Mouse (Mus musculus) 3T3-L1 (cell line): ENCODE data around the gene Gpank1.

Source experiments
- DNase-seq: peaks from one replicate; pipeline ENCODE4 v3.0.0-alpha.2; 2015; ENCODE audit warnings: low read depth, low spot score

Gpank1 gene

GRCm38 (mm10) chr17:35158850-35159593, 37.8 kb downstream of the Gpank1 start:
- DNase-seq: no peak

DNA sequence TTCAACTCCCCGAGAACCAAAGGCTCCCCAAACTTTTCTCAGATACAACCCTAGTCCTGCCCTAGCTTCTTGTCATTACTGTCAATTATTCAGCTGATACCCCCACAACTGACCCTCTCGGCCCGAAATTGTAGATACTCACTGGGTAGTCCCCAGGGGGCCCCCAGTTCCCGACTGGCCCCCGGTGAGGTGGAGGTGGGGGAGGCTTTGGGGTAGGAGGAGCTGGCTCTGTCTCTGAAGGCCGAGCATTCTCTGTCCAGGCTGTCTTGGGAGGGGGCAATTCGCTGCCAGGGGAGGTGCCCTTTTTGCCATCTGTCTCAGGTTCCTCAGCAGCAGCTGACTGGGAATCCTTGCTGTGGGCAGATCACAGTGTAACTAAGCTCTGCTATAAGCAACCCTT, 38.4 kb downstream of the Gpank1 start:
- DNase-seq: no peak

GRCm38 (mm10) chr17:35161421-35161820, 40.2 kb downstream of the Gpank1 start:
- no peak for DNase-seq

- DNase-seq: no peak
Measured at GRCm38 (mm10) chr17:35162121-35162520, 40.9 kb downstream of the Gpank1 start.

DNA sequence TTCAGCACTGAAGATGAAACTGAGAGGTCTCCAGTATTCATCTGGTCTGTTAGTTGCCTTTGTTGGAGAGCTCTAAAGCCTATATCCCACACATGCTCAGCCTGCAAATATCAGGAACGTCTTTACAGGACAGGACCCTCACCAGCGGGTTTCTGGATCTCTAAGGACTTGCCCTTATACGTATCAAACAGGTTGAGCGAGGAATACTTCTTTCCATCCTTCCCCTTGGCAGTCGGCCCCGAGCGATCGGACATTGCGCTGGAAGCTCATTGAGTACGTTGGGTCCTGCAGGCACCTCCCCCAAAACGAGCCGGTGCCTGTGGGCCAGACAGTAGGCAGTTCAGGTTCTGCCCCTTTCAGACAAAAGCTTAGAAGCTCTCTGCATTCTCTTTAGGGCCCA, 41.5 kb downstream of the Gpank1 start:
- peak; percentile 46 for DNase-seq

DNA sequence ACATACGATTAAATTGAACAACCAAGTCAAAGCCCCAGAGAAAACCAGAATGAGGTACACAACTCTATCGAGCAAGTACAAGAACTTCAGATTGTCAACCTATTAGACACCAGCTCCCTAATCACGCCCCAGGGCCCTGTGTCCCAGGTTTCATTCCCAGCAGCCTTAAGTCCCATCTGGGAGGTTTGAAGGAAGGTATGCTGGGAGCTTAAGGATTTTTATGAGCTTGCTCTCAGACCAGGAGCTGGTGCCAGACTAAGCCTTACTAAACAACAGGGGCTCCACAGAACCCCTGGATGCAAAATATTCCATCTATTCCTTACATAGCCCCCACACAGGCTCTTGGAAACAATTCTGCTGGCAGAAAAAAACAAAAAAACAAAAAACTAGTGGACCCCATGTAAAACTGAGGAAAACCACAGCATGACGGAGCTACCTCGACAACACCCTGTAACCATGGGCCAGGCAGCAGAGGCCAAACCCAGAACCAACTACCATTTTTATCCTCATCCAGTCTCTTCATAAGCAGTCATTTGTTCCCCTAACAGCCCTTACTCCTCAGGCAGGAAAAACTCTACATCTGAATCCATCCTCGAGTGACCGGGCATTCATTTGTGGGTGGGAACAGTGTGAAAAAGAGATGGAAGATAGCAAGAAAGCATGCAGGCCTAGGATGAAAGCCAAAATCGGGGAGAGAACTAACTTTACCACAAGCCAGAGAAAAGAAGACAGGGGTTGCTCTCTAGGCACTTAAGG, 42.2 kb downstream of the Gpank1 start:
- peak; percentile 49 for DNase-seq

DNA sequence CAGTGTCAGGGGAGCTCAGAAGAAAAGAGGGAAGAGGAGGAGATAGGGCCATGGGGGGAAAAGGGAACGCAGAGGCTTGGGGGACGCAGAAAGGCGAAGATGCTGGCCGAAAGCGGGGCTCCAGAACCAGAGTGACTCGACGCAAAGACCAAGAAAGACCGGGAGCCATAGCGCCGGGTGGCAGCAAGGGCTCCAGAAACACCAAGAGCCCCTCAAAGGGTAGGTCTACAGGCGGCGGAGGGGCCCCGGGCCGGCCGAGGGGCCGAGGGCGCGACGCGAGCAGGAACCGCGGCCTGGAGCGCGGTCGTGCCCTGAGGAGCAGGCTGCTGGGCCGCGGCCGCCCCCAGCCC, 42.9 kb downstream of the Gpank1 start:
- peak; percentile 19 for DNase-seq

- DNase-seq: peak; percentile 100
Measured at GRCm38 (mm10) chr17:35164568-35165450, 43.6 kb downstream of the Gpank1 start, which contains the start of gene Prrc2a. Gene Prrc2a, minus strand, starts transcription at chr17:35164897.

DNA sequence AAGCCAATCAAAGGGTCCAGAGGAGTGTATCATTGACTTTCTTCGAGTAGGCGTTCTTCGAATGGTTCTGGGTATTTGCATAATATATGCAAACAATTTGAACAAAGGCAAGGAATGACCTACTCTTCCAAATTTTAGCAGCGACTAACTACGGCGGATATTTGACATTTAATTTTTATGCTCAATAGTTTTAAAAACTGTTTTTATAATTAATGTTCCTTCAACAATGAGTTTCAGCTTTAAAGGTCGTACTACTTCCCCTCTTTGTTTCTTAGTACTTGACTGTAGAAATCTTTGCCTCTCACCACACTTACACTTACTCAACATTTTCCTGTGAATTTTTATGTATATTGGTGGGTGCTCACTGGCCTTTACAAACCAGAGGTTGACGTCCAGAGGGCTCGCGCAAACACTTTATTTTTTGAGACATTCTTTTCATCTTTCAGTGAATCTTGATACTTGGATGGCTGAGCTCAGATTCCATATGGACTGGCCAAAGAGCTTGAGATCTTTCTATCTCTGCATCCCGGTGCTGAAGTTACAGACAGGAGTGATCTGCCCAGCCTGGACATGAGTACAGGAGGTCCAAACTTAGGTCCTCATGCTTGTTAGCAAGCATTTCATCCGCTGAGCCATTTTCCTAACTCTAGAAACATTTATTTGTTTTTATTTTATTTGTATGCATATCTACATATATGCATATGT, 44.3 kb downstream of the Gpank1 start:
- peak; percentile 35 for DNase-seq

DNA sequence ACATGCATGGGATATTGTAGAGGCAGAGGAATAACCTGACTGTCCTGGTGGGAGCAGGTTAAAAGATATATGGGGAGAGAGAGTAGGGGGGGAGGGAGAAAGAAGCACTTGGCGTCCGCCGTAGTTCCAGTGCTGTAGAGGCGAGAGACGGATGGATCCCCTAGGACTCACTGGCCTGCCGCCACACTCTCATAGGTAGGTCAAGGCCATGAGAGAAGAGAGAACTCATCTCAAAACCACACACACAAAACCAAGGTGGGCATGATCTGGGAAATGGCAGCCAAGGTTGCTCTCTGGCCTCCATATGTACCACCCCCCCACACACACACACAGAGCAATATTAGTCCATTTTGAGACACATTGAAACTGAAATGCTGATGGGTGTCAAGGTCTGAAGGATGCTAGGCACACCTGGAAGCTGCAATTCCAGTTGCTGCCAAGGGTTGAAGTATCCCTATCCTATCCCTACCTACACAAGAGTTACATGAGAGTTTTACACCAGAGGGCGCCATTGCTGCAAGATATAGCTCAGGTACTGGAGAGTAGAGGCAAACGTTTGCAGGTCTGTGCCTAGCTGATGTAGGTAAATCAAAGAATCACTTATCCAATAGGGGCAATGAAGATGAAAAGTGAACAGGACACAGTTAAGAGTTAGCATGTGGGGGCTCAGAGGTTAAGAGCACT, 45.2 kb downstream of the Gpank1 start:
- peak; percentile 88 for DNase-seq

DNA sequence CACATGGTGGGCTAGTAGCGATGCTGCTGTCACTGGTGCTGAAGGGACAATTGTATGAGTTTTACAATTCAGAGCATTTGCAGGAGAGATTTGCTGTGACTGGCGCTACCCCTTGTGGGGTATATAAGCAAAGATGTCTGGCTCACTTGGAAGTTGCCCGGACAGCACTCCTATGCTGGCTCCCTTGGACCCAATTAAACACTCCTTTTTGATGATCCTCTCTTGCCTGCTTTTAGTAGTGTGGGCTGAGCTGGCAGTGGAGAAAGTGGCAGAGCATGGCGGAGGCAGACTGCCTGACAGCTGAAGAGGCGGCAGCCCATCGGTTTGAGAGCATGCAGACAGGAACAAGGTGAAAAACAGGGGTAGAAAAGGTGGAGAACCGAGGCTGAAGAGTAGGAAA, 46.5 kb downstream of the Gpank1 start:
- DNase-seq: no peak

DNA sequence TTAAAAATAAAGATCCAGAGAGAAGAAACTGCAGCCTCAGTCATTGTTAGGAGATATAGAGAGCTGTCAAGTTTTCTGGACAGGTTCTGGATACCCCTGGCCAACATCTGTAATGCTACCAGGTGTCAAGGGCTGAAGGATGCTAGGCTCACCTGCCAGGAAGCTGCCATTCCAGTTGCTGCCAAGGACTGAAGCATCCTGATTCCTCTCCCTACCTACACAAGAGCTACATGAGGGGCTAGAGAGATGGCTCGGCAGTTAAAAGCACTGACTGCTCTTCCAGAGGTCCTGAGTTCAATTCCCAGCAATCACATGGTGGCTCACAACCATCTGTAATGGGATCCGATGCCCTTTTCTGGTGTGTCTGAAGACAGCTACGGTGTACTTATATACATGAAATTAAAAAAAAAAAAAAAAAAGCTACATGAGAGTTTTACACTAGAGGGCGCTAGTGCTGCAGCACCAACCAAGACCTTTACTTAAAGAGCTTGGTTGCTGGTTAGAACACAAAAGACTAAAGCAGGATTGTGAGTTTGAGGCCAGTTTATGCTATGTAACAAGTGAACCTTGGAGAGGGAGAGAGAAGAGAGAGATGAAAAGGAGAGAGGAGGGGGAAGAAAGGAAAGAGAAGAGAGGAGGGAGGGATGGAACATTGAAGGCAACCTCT, 47.4 kb downstream of the Gpank1 start:
- peak; percentile 83 for DNase-seq

DNA sequence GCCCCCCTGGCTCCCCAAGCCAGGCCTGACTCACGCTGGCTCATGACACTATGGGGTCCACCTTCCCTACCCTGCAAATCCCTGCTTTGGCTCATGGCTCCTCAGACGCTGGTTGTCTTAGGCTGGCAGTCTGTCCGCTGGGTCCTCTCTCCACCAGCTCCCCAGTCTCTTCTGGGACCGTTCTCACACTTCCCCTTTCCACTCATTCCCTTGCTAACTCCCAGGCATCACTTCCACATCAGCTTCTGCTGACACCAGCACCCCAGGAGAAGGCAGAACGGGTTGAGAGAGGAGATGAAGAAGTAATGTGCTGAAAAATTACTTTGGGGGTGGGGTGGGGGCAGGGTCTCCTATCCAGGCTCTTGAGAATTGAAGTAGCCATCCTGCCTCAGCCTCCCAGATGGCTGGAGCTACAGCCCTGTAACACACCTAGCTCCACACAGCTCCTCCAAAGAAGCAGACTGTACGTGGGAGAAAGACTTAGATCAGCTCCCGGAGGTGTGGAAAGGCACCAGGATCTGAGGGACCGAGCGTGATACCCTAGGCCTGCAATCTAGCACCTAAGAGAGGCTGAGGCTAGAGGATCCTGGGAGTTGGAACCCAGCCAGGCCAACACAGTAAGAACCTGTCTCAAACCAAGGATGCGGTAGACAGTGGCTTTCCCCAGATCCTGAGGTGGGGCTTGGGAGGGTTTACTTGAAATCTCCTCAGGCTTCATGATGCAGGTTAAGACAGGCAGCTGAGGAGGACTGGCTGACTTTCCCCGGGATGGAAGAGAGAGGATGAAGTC, 51.4 kb downstream of the Gpank1 start:
- no peak for DNase-seq

GRCm38 (mm10) chr17:35173329-35173728, 52.1 kb downstream of the Gpank1 start:
- DNase-seq: no peak
